Mouse (Mus musculus) spleen, adult 2 months (tissue): ENCODE data around the gene Ptprj. TPM values are rescaled to one million over a fixed set of nuclear protein-coding genes. Genes with fewer than 3 reads are reported as not detected.

Experiments
- DNase-seq, 2 experiments: peaks; one replicate each; pipeline versions ENCODE4 v3.0.0 to v3.0.0-alpha.2; 2012 to 2021; ENCODE audit warnings: low spot score in 2 of 2, low read depth in 1 of 2
- H3K27ac ChIP-seq: fragments of 200-500 bp; 2 replicates; pipeline ENCODE4 v1.5.1; 2012; ENCODE audit warnings: low read length, inconsistent platforms; ENCODE audit not compliant: insufficient read depth
- H3K27me3 ChIP-seq: fragments of 200-500 bp; 2 replicates; pipeline ENCODE4 v1.6.1; 2012; ENCODE audit warnings: mild to moderate bottlenecking, moderate library complexity, low read length, inconsistent platforms; ENCODE audit not compliant: control insufficient read depth, insufficient read depth
- H3K36me3 ChIP-seq: fragments of 200-500 bp; 2 replicates; pipeline ENCODE4 v1.6.1; 2012; ENCODE audit warnings: mild to moderate bottlenecking, low read length, inconsistent platforms; ENCODE audit not compliant: control insufficient read depth, insufficient read depth
- H3K4me1 ChIP-seq: fragments of 200-500 bp; 2 replicates; pipeline ENCODE4 v1.6.1; 2011; ENCODE audit warnings: inconsistent platforms; ENCODE audit not compliant: control insufficient read depth, insufficient read depth, insufficient read length
- H3K4me3 ChIP-seq: fragments of 200-500 bp; 2 replicates; pipeline ENCODE4 v1.5.1; 2011; ENCODE audit warnings: mild to moderate bottlenecking, inconsistent platforms; ENCODE audit not compliant: insufficient read depth, insufficient read length; ENCODE audit errors: extremely low read depth
- CTCF ChIP-seq: fragments of 200-500 bp; IDR thresholded peaks from 2 replicates; pipeline ENCODE4 v1.5.1; 2011; ENCODE audit warnings: mild to moderate bottlenecking, inconsistent platforms; ENCODE audit not compliant: insufficient read depth, insufficient read length, insufficient replicate concordance; ENCODE audit errors: extremely low read depth
- POLR2A ChIP-seq: fragments of 200-500 bp; IDR thresholded peaks from 2 replicates; pipeline ENCODE4 v1.6.1; 2011; ENCODE audit warnings: low read depth, low read length, inconsistent platforms
- WGBS: fragments of 180-500 bp; shearing (Covaris S2); methylation state at CpG from one replicate; pipeline ENCODE4 v1.1.7; 2018; 5-methylcytosine and 5-hydroxymethylcytosine counted together
- polyA plus RNA-seq: library from polyadenylated mRNA; depleted of rRNA; stranded (reverse); fragments of >200 nt; gene quantifications from 2 replicates; pipeline ENCODE4 v1.2.3, GENCODE M21; 2012

Ptprj gene
- polyA plus RNA-seq, 1 experiment: 21.0 TPM

DNA sequence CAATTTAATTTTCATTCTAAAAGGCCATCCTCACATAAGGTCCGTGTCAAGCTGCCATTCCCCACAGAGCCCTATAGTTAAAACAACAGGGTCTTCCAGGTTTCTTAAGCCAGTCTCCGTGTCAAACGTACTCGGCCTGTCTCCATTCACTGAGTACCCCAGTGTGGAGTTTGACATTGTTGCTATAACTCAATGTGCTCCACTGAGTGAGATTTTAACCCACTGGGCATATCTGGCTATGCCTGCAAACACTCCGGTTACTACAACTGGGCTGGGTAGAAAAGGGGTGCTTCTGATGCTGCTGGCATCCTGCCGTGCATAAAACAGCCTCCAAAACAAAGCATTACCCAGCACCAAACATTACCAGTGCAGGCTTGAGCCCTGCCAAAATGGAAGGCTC lies 53.5 kb downstream of the Ptprj start:
- Histone ChIP-seq H3K27me3 (no peaks in the 10 kb centered on the region), H3K27ac (no peak overlapping the region), H3K4me1 (peaks cover 23% of the 10 kb centered on the region), H3K4me3 (no peak overlapping the region), H3K36me3 (no peaks in the 10 kb centered on the region)
- no peak for DNase-seq
- 85% methylated on average over 6 of the region's 6 CpGs for WGBS
- TF ChIP-seq POLR2A (no peak), CTCF (no peak)

- no peak for DNase-seq
- Histone ChIP-seq H3K4me1 (peaks cover 21% of the 10 kb centered on the region), H3K27ac (no peak overlapping the region), H3K4me3 (no peak overlapping the region), H3K36me3 (no peaks in the 10 kb centered on the region), H3K27me3 (no peaks in the 10 kb centered on the region)
- WGBS: 65% methylated on average over 6 of the region's 6 CpGs
- TF ChIP-seq POLR2A: no peak
- no peak for TF ChIP-seq CTCF
Measured at GRCm38 (mm10) chr2:90526564-90526963, 53.9 kb downstream of the Ptprj start.

- H3K36me3 ChIP-seq: no peaks in the 10 kb centered on the region
Measured at GRCm38 (mm10) chr2:90525807-90526206, 54.6 kb downstream of the Ptprj start.

DNA sequence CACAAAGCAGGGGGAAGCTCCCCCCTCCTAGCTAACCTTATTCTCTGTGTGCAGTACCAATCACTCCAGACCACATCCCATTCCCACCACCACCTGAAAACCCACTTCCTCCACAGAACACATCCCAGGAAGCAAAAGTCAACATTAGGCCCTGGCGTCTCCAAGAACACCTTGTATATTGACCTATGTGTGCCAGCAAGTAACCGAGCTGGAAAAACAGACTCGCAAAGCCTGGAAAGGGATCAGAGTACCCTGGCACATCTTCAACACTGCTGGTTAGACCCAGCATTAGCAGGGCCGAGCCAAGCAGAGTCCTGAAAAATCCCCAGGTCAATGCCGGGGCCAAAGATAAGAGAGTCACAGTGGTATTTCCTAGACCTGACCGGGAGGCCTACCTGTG lies 58.0 kb downstream of the Ptprj start:
- no peak overlapping the region for H3K27ac ChIP-seq
- DNase-seq: no peak

More at GRCm38 (mm10) chr2:90525807-90526206, 54.6 kb downstream of the Ptprj start:
- DNase-seq: no peak
- Histone ChIP-seq H3K27me3 (no peaks in the 10 kb centered on the region), H3K27ac (no peak overlapping the region), H3K4me3 (no peak overlapping the region), H3K4me1 (peaks cover 19% of the 10 kb centered on the region)
- TF ChIP-seq CTCF: no peak
- no peak for TF ChIP-seq POLR2A
- WGBS: 89% methylated on average over 14 of the region's 14 CpGs

DNA sequence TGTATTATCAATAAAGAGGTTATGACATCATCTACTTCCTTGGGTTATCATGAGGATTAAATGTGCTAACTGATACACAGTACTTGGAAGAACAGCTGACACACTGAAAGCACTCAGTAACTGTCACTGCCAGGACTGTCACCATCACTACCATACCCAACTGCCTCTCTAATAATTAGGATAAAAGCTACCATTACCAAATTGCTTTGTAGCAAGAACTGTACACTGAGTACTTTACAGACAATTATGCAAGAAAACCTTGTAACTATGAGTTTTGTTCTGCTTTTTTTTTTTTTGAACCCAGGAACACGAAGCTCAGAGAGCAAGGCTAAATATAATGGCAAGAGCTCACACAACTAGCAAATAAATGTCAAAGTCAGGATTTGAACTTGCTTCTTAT lies 58.5 kb downstream of the Ptprj start:
- DNase-seq: no peak
- WGBS: 25% methylated on average over 1 of the region's 1 CpGs
- TF ChIP-seq CTCF: no peak
- no peak for TF ChIP-seq POLR2A
- H3K27ac ChIP-seq: no peak overlapping the region
- H3K27me3 ChIP-seq: no peaks in the 10 kb centered on the region
- peaks cover 3% of the 10 kb centered on the region; the same call in 1 of the 2 replicates for H3K36me3 ChIP-seq
- H3K4me1 ChIP-seq: peaks cover 14% of the 10 kb centered on the region
- no peak overlapping the region for H3K4me3 ChIP-seq

More for the DNA sequence above, 58.0 kb downstream of the Ptprj start:
- H3K36me3 ChIP-seq: peaks cover 3% of the 10 kb centered on the region; the same call in 1 of the 2 replicates
- TF ChIP-seq CTCF: no peak
- no peak for TF ChIP-seq POLR2A
- no peaks in the 10 kb centered on the region for H3K27me3 ChIP-seq
- WGBS: 93% methylated on average over 6 of the region's 6 CpGs
- H3K4me3 ChIP-seq: no peak overlapping the region
- H3K4me1 ChIP-seq: peaks cover 14% of the 10 kb centered on the region

DNA sequence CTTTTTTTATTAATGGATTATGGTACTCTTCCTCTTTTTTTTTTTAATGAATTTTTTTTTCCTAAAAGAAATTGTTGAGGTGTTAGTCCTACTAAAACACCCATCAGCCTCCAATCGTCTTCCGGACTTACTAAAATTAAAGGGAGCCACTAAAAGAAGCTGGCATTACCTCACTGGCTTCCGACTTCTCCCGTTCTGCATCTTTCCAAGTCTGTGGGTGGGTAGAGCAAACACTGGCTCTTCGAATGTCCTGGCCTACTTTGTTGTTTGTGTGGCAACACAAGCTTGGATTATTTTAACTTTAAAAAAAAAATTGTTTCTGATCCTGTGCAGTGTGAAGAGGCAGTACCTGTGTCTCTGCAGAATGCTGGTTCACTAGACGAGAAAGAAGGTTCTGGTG lies 62.2 kb downstream of the Ptprj start:
- H3K27me3 ChIP-seq: no peaks in the 10 kb centered on the region
- TF ChIP-seq POLR2A (no peak), CTCF (no peak)
- peaks cover 5% of the 10 kb centered on the region; the same call in 1 of the 2 replicates for H3K4me1 ChIP-seq
- no peak overlapping the region for H3K4me3 ChIP-seq
- no peak for DNase-seq
- H3K27ac ChIP-seq: no peak overlapping the region
- whole genome bisulfite sequencing: 93% methylated on average over 6 of the region's 6 CpGs
- peaks cover 3% of the 10 kb centered on the region; the same call in 1 of the 2 replicates for H3K36me3 ChIP-seq

DNA sequence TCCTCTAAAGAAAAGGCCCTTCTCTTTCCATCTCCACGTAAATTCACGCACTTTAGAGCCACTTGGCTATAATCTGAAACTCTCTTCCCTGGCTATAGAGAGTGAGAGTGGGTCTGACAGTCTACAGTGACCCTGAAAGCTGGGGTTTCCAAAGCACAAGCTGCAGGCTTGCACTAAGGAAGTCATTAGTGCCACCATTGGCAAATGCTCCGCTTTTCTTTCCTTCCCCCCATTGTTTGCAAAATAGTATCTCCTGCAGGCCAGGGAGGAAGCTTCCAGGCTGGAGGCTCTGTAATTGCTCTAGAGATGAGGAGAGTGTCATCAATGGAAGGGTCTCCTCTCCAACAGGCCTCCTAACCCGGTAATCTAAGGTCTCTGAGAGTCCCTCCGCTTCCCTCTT lies 65.5 kb downstream of the Ptprj start:
- H3K36me3 ChIP-seq: peaks cover 3% of the 10 kb centered on the region; the same call in 1 of the 2 replicates
- TF ChIP-seq CTCF (no peak), POLR2A (no peak)
- no peak overlapping the region for H3K4me3 ChIP-seq
- no peak overlapping the region for H3K27ac ChIP-seq
- H3K27me3 ChIP-seq: no peaks in the 10 kb centered on the region
- no peak for DNase-seq
- no peaks in the 10 kb centered on the region; the same call in 1 of the 2 replicates for H3K4me1 ChIP-seq
- WGBS: 87% methylated on average over 5 of the region's 5 CpGs
